Mouse (Mus musculus) heart, postnatal 0 days (tissue): ENCODE measurements around the gene Cyp2d11. TPM values are rescaled to one million over a fixed set of nuclear protein-coding genes. Genes with fewer than 3 reads are reported as not detected.
A peak's percentile ranks its signal among the peaks of the same experiment; 100 is the strongest.
"Not testable (repeated sequence)": the region's sequence is repeated elsewhere in the genome, so short reads cannot be mapped to it uniquely, and the experiment has no call there.

Experiments used
- ATAC-seq: fragments of 200-750 bp; cut with Nextera tagmentation; 2 replicates; pipeline ENCODE4 v1.8.0; 2017; ENCODE audit warnings: low read depth, moderate number of reproducible peaks, moderate library complexity; ENCODE audit not compliant: insufficient read depth
- DNase-seq: peaks from one replicate; pipeline ENCODE4 v3.0.0-alpha.2; 2016; ENCODE audit warnings: low spot score
- H3K27ac ChIP-seq: fragments of 300-500 bp; sonication (generic); 2 replicates; pipeline ENCODE4 v1.5.1; 2014; ENCODE audit warnings: low read depth, mild to moderate bottlenecking
- H3K27me3 ChIP-seq: fragments of 300-500 bp; sonication (generic); 2 replicates; pipeline ENCODE4 v1.6.1; 2014; ENCODE audit warnings: low read length, mixed read lengths; ENCODE audit not compliant: control insufficient read depth, insufficient read depth
- H3K36me3 ChIP-seq: fragments of 300-500 bp; sonication (generic); replicated peaks from 2 replicates; pipeline ENCODE4 v1.6.1; 2014; ENCODE audit warnings: low read length, mixed read lengths; ENCODE audit not compliant: control insufficient read depth, insufficient read depth
- H3K4me1 ChIP-seq: fragments of 300-500 bp; sonication (generic); 2 replicates; pipeline ENCODE4 v1.6.1; 2014; ENCODE audit warnings: antibody characterized with exemption; ENCODE audit not compliant: control insufficient read depth, insufficient read depth
- H3K4me2 ChIP-seq: fragments of 300-500 bp; sonication (generic); 2 replicates; pipeline ENCODE4 v1.6.1; 2014; ENCODE audit warnings: low read depth, mild to moderate bottlenecking, low read length, moderate library complexity
- H3K4me3 ChIP-seq: fragments of 300-500 bp; sonication (generic); 2 replicates; pipeline ENCODE4 v1.5.1; 2014; ENCODE audit warnings: low read depth, low read length
- H3K9ac ChIP-seq: fragments of 300-500 bp; sonication (generic); replicated peaks from 2 replicates; pipeline ENCODE4 v1.6.1; 2014; ENCODE audit warnings: low read depth, low read length, mixed read lengths
- H3K9me3 ChIP-seq: fragments of 300-500 bp; sonication (generic); replicated peaks from 2 replicates; pipeline ENCODE4 v1.6.1; 2016; ENCODE audit warnings: low read length; ENCODE audit not compliant: control insufficient read depth
- CTCF ChIP-seq: IDR thresholded peaks from 2 replicates; pipeline ENCODE4 v1.5.1; 2016; ENCODE audit warnings: antibody characterized with exemption, control low read depth, low read depth
- EP300 ChIP-seq: IDR thresholded peaks from 2 replicates; pipeline ENCODE4 v1.6.1; 2016; ENCODE audit warnings: antibody characterized with exemption, low read depth
- WGBS: fragments of 180-500 bp; shearing (Covaris S2); extraction: QIAGEN DNeasy Blood & Tissue Kit; methylation state at CpG from one replicate; pipeline ENCODE4 v1.1.7; 2014; 5-methylcytosine and 5-hydroxymethylcytosine counted together
- polyA plus RNA-seq: library from polyadenylated mRNA; unstranded; fragments of >200 nt; fragmentation: Nextera tagmentation; extraction: Ambion mirVana; gene quantifications from 2 replicates; pipeline ENCODE4 v1.2.1, GENCODE M21; 2015
- total RNA-seq: library from RNA; depleted of rRNA; stranded (reverse); fragments of >200 nt; gene quantifications from 2 replicates; pipeline ENCODE4 v1.2.3, GENCODE M21; 2014; ENCODE audit warnings: low replicate concordance

Cyp2d11 gene
- total and polyA plus RNA-seq, 2 experiments from 2014 or later = not detected

DNA sequence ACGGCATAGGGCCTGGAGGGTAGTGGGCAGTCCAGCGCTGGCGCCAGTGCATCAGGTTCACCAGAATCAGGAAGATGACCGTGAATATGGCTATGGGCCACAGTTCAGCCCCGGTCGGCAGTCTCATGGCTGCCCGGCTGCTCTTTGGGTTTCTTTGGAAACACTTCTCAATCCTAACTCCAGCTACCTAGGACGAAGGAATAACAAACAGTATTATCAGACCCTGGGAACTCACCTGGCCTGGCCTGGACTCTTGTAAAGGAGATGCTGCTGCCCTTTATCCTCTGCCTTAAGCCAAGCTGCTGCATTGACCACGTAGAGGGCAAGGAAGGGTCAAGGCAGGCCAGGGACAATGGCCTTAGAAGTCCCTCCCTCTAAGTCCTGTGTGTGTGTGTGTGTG is 18.0 kb downstream of the Cyp2d11 start:
- DNase-seq (no peak), ATAC-seq (no peak)
- no peak overlapping the region for H3K4me3 ChIP-seq
- H3K9me3 ChIP-seq = no peaks in the 10 kb centered on the region
- no peak overlapping the region for H3K4me2 ChIP-seq
- peak overlapping the region; percentile 93 for H3K27ac ChIP-seq
- no peak for TF ChIP-seq CTCF
- no peak for TF ChIP-seq EP300
- H3K36me3 ChIP-seq = peaks cover 10% of the 10 kb centered on the region; the same call in 1 of the 2 replicates
- H3K4me1 ChIP-seq = peaks cover 30% of the 10 kb centered on the region
- no peaks in the 10 kb centered on the region for H3K27me3 ChIP-seq
- H3K9ac ChIP-seq = no peak overlapping the region
- 93% methylated on average over 9 of the region's 9 CpGs for WGBS

DNA sequence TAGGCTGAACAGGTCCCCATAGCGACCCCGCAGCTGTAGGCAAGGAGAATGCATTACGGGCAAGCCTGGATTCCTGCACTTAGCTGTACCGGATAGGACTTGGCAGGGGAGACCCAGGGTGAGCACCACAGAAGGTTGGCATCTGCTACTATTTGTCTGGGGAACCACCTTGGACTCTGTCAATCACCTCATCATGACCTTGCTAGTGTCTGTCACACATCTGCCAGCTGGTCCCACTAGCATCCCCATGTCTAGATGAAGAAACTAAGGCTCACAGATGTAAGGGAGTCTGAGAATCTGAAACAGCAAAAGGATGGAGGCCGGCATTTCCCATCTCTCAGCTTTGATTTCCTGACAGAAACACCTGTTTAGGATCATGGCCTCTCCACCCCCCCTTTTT is 19.4 kb downstream of the Cyp2d11 start:
- ATAC-seq (no peak), DNase-seq (no peak)
- Histone ChIP-seq H3K9ac (no peak overlapping the region), H3K9me3 (no peaks in the 10 kb centered on the region), H3K4me2 (no peak overlapping the region), H3K27me3 (no peaks in the 10 kb centered on the region), H3K4me3 (no peak overlapping the region), H3K4me1 (peaks cover 21% of the 10 kb centered on the region), H3K36me3 (peaks cover 10% of the 10 kb centered on the region; the same call in 1 of the 2 replicates), H3K27ac (no peak overlapping the region)
- TF ChIP-seq EP300 (no peak), CTCF (no peak)
- WGBS = 85% methylated on average over 5 of the region's 5 CpGs

DNA sequence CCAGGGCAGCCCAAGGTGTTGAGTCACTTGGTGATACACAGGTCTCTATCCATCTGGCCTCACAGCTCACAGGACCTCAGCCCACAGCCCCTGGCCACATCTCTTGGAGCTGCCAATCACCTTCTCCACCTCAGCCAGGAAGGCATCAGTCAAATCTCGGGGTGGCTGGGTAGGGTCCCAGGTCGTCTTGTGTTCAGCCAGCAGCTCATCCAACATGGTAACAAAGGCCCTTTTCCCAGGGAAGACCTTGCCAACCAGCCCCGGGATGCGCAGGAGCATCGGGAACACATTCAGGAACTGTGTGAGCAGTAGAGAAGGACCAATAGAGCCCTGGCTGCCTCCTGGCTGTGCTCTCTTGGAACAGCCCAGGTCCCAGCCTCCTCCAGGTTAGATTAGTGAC is 20.8 kb downstream of the Cyp2d11 start:
- H3K36me3 ChIP-seq = peaks cover 10% of the 10 kb centered on the region; the same call in 1 of the 2 replicates
- no peak overlapping the region for H3K9ac ChIP-seq
- ATAC-seq (no peak), DNase-seq (no peak)
- H3K4me1 ChIP-seq = peaks cover 15% of the 10 kb centered on the region
- 82% methylated on average over 5 of the region's 5 CpGs for WGBS
- no peak overlapping the region for H3K4me2 ChIP-seq
- no peak overlapping the region for H3K4me3 ChIP-seq
- no peaks in the 10 kb centered on the region for H3K27me3 ChIP-seq
- no peak for TF ChIP-seq CTCF
- TF ChIP-seq EP300 = no peak
- H3K27ac ChIP-seq = no peak overlapping the region
- H3K9me3 ChIP-seq = no peaks in the 10 kb centered on the region

DNA sequence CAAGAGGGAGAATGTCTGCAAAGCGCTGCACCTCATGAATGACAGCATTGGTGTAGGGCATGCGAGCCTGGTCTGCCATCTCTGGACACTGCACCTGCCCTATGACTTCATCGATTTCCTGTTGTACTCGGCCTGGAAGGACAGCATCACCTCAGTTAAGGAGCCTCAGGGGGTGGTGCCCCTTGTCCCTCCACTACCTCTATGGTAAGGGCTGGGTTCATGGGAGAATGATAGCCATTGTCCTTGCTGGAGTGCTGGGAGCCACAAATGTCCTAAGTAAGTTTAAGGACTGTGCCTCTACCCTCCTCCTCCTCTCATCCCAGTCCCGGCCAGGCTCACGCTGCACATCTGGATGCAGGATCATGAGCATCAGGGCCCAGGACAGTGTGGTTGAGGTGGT is 21.4 kb downstream of the Cyp2d11 start:
- H3K36me3 ChIP-seq = peaks cover 10% of the 10 kb centered on the region; the same call in 1 of the 2 replicates
- DNase-seq = no peak
- TF ChIP-seq EP300 (no peak), CTCF (no peak)
- H3K4me3 ChIP-seq = no peak overlapping the region
- no peak overlapping the region for H3K4me2 ChIP-seq
- H3K27ac ChIP-seq = no peak overlapping the region
- no peak for ATAC-seq
- peaks cover 11% of the 10 kb centered on the region for H3K4me1 ChIP-seq
- H3K27me3 ChIP-seq = no peaks in the 10 kb centered on the region
- H3K9ac ChIP-seq = no peak overlapping the region
- no peaks in the 10 kb centered on the region for H3K9me3 ChIP-seq
- 78% methylated on average over 6 of the region's 6 CpGs for WGBS

DNA sequence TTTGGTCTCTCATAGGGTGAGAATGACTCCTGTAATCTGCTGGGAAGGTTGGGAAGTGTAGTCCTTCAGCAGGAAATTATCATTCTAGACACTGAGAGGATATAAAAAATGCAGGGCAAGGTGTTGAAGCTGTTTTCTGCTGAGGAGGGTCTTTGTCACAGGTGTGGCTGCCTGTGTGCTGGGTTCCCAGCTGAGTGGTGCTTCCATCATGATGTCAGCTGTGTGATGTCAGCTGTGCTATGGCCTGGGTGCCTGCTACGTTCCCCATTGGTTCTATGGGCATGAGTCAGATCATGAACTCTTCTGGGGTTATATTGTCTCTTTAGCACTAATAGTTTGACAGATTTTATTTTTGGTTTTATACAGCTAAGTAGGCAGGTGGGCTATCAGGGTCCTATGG is 25.0 kb downstream of the Cyp2d11 start:
- DNase-seq (peak; percentile 11), ATAC-seq (peak; percentile 43; the same call in 1 of the 2 replicates)
- H3K4me2 ChIP-seq = no peak overlapping the region
- H3K9me3 ChIP-seq = no peaks in the 10 kb centered on the region
- no peak overlapping the region for H3K9ac ChIP-seq
- TF ChIP-seq CTCF = no peak
- TF ChIP-seq EP300 = no peak
- H3K27me3 ChIP-seq = no peaks in the 10 kb centered on the region
- H3K4me3 ChIP-seq = no peak overlapping the region
- H3K27ac ChIP-seq = 0 out of 2 replicates have a peak overlapping the region, but pooled peaks have one; percentile 13
- 70% methylated on average over 1 of the region's 1 CpGs for WGBS
- H3K36me3 ChIP-seq = no peaks in the 10 kb centered on the region
- no peaks in the 10 kb centered on the region; the same call in 1 of the 2 replicates for H3K4me1 ChIP-seq

DNA sequence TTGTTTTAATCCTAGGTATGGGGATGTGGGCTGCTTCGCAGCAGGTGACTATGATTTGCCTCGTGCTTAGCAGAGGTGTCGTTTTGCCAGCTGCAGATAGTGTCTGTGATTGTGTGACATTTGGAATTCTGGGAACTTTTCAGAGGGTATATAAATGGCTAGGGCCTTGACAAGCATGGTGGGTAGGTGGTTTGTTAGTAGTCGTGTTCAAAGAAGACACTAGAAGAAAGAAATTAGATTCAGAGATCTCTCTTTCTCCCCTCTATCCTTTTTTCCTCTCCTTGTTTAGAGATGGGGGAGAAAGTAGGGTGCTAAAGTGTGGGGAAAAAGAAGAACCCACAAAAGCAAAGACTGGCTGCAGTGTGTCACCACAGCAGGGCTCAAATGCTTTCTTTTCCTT is 25.7 kb downstream of the Cyp2d11 start:
- ATAC-seq = peak; percentile 7; the same call in 1 of the 2 replicates
- no peak overlapping the region for H3K27ac ChIP-seq
- no peaks in the 10 kb centered on the region for H3K36me3 ChIP-seq
- no peak overlapping the region for H3K4me3 ChIP-seq
- no peak for DNase-seq
- no peak overlapping the region for H3K9ac ChIP-seq
- H3K9me3 ChIP-seq = no peaks in the 10 kb centered on the region
- H3K4me1 ChIP-seq = no peaks in the 10 kb centered on the region; the same call in 1 of the 2 replicates
- no peaks in the 10 kb centered on the region for H3K27me3 ChIP-seq
- TF ChIP-seq EP300 (no peak), CTCF (no peak)
- H3K4me2 ChIP-seq = no peak overlapping the region
- 85% methylated on average over 4 of the region's 4 CpGs for WGBS

DNA sequence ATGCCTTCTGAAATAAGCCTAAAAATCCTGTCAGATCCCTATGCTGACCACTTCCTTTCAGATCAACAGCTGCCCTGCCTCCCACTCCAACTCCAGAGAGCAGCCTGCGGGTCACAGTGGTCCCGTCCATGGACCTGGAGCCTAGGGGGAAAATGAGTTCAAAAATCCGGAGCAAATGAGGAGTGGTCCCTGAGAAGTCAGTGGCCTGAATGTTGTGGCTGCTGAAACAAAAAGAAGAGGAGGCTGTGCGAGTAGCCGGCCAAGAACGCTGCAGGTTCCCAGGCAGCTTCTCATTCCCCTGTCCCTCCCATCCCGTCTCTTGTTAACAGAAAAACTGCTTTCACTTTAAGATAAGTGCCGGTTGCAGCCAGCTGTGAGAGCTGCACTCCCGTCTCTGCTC is 29.3 kb downstream of the Cyp2d11 start:
- not testable (repeated sequence) for H3K4me1 ChIP-seq, H3K36me3 ChIP-seq, H3K27me3 ChIP-seq, ATAC-seq, DNase-seq, H3K9me3 ChIP-seq, H3K9ac ChIP-seq
- Histone ChIP-seq H3K4me2 (peak overlapping the region; percentile 36), H3K4me3 (peak overlapping the region; percentile 22; the same call in 1 of the 2 replicates), H3K27ac (peak overlapping the region; percentile 74)
- 7% methylated on average over 6 of the region's 9 CpGs for WGBS

DNA sequence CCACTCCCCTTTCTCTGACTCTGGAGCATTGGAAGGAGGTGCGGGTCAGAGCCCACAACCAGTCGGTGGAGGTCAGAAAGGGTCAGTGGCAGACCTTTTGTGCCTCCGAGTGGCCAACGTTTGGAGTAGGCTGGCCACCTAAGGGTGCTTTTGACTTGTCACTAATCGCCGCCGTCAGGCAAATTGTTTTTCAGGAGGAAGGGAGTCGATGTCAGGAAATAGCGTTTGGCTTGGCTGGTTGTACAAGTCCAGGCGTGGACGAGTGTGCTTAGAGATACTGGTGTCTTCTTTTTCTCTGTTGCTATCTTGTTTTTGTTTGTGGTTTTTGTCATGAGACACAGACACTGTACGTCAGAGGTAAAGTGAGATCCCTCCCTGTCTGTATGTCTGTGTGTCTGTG is 30.0 kb downstream of the Cyp2d11 start:
- not testable (repeated sequence) for DNase-seq

More for the DNA sequence above, 30.0 kb downstream of the Cyp2d11 start:
- not testable (repeated sequence) for H3K4me3 ChIP-seq, H3K36me3 ChIP-seq, H3K4me2 ChIP-seq, ATAC-seq, H3K4me1 ChIP-seq, H3K27me3 ChIP-seq, H3K9me3 ChIP-seq, H3K9ac ChIP-seq, H3K27ac ChIP-seq
- WGBS = 45% methylated on average over 7 of the region's 12 CpGs
